Mouse (Mus musculus): ENCODE measurements around the gene Wee1.
"Not testable (repeated sequence)": the region's sequence is repeated elsewhere in the genome, so short reads cannot be mapped to it uniquely, and the experiment has no call there.

The Wee1 gene

GRCm38 (mm10) chr7:110122565-110123422 is 948 bp downstream of the Wee1 start:
- DNase-seq: no peak

- DNase-seq: no peak
Observed at GRCm38 (mm10) chr7:110123844-110124555, 2.2 kb downstream of the Wee1 start.

- DNase-seq: no peak
Observed at GRCm38 (mm10) chr7:110128566-110128965, 6.7 kb downstream of the Wee1 start.

- not testable (repeated sequence) for DNase-seq
Observed at GRCm38 (mm10) chr7:110132272-110132671, 10.4 kb downstream of the Wee1 start.

GRCm38 (mm10) chr7:110133988-110134387 is 12.1 kb downstream of the Wee1 start:
- no peak for DNase-seq

GRCm38 (mm10) chr7:110138538-110138937 is 16.7 kb downstream of the Wee1 start:
- DNase-seq: no peak

- DNase-seq: no peak
Observed at GRCm38 (mm10) chr7:110143863-110144262, 22.0 kb downstream of the Wee1 start.

- DNase-seq: no peak
Observed at GRCm38 (mm10) chr7:110152891-110153290, 31.0 kb downstream of the Wee1 start.

- DNase-seq: no peak
Observed at GRCm38 (mm10) chr7:110156712-110157260, 34.9 kb downstream of the Wee1 start.

GRCm38 (mm10) chr7:110157261-110157910 is 35.5 kb downstream of the Wee1 start:
- peak; percentile 15 for DNase-seq

GRCm38 (mm10) chr7:110158073-110158472 is 36.2 kb downstream of the Wee1 start:
- no peak for DNase-seq

- not testable (repeated sequence) for DNase-seq
Observed at GRCm38 (mm10) chr7:110160109-110160508, 38.3 kb downstream of the Wee1 start.

- DNase-seq: no peak
Observed at GRCm38 (mm10) chr7:110160601-110161000, 38.8 kb downstream of the Wee1 start.

GRCm38 (mm10) chr7:110163024-110163423 is 41.2 kb downstream of the Wee1 start:
- no peak for DNase-seq

- peak; percentile 88 for DNase-seq
Observed at GRCm38 (mm10) chr7:110164103-110164681, 42.3 kb downstream of the Wee1 start.

- DNase-seq: peak; percentile 95
Observed at GRCm38 (mm10) chr7:110164712-110165122, 42.9 kb downstream of the Wee1 start.

- no peak for DNase-seq
Observed at GRCm38 (mm10) chr7:110166233-110166632, 44.4 kb downstream of the Wee1 start.

- DNase-seq: no peak
Observed at GRCm38 (mm10) chr7:110179208-110179607, 57.4 kb downstream of the Wee1 start.

GRCm38 (mm10) chr7:110180613-110181012 is 58.8 kb downstream of the Wee1 start:
- DNase-seq: no peak

GRCm38 (mm10) chr7:110181446-110181845 is 59.6 kb downstream of the Wee1 start:
- no peak for DNase-seq

- no peak for DNase-seq
Observed at GRCm38 (mm10) chr7:110184608-110185007, 62.8 kb downstream of the Wee1 start.

GRCm38 (mm10) chr7:110189951-110190350 is 68.1 kb downstream of the Wee1 start:
- DNase-seq: no peak

All from thymus, postnatal 25 days (tissue).